Mouse (Mus musculus): ENCODE data around the gene Dcx.

Gene Dcx

DNA sequence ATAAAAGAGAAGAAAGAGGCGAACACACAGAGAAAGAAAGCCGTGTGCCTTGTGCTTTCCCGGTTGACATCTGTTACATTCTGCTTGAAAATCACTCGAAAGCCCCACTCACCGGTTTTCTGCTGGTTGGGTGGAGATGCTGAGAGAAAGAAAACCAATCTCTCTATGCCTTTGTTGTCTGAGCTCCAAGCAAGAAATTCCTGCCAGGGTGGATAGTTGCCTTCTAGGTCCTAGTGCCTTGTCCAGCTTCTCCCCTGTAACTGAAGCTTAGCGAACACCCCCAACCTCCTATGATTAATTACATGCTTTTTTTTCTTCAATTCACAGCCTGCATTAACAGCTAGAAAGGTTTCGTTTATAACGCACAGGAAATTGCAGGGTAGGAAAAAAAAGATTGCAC, at the start of gene Dcx:
Gene Dcx, minus strand, starts transcription at position 354 of the 400 bp plus-strand sequence.
- DNase-seq (ENCODE audit: low spot score in 2 of 2): no peak

- no peak for DNase-seq (ENCODE audit: low spot score in 2 of 2)
These were observed 33.1 kb upstream of the Dcx start for GRCm38 (mm10) chrX:143966249-143966648.

DNA sequence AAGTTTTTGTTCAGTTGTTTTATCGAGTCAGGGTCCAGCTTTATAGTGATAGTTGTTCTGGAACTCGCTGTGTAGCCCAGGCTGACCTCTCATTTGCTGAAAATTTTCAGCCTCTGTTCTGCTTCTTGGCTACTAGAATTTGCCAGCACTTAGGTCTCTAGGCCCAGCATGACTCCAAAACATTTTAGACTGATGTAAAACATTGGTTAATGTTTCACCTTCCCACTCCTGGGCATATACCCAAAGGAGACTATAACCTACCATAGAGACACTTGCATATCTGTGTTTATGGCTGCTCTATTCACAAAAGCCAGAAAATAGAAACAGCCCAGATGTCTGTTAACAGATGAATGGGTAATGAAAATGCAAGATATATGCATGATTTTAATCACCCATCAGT, 560 bp upstream of the Dcx start:
- DNase-seq (ENCODE audit: low spot score in 2 of 2): no peak

DNA sequence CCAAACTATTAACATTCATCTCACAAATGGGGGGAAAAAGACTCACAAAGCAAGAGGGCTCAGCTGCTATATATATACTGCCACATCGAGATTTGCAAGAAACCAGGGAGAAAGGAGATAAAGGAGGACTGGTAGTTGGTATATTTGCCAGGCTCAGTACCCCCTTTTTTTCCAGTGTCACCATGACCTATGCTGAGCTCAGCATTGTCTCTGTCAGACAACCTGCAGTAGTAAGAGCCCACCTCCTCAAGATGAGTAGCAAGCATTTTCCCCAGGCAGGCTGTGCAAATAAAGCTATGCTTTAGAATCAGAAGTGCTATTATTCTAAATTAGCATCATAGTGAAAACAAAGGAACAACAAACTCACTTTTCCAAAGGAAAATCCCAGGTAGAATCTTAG, 581 bp downstream of the Dcx start:
- no peak for DNase-seq (ENCODE audit: low spot score in 2 of 2)

DNA sequence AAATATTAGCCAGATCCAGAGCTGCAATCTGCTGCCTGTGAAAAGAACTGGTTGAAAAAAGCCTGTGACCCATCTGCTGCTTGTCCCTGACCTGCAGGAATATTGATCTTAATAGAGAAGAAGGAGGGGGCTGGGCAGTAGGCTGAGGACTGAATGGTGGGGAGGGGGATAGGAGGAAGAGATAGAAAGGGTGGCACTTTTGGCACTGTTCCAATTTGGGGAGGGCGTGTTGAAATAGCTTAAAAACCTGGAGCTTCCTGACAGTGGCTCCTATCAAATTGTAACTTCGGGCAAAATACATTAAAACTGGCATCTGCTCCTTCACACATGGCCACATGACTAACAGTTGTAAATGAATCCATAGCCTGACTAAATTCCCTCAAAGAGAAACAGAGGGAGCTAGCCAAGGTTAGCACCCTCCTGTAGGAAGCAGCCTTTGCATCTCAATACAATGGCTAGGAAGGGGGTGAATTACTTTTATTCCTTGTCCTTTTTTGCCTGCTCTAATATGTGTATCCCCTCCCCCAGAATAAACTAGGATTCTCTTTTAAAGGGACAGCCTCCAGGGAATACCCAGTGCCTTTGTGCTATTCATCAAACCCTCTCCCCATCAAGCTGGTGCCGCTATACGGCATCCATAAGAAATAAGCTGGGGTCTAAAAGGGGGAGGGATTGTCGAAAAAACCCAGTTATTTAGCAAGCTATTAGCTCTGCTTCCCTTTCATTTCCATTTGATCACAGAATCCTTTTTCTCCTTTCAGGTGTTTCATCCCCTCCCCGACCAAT, 1.5 kb downstream of the Dcx start:
- no peak for DNase-seq (ENCODE audit: low spot score in 2 of 2)

DNA sequence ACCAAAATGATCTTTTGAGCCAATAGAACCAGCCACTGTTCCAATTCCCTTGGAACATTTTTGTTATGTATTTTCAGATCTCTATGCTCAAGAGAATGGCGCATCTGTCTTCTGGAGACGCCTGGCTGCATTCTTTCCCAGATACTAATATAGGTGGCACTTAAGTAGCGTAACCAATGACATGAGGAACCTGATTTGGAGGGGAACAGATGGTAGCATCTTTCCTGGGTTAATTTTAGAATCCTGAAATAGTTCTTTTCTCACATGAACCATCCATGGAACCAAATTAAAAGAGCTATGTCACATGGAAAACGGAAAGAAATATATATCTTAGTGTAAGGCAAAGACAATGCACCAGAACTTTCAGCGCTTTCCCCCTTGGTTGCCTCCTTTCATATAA, 11.0 kb downstream of the Dcx start:
- DNase-seq (ENCODE audit: low spot score in 2 of 2): no peak

- no peak for DNase-seq (ENCODE audit: low spot score in 2 of 2)
These were observed 26.2 kb downstream of the Dcx start for GRCm38 (mm10) chrX:143906699-143907471.

DNA sequence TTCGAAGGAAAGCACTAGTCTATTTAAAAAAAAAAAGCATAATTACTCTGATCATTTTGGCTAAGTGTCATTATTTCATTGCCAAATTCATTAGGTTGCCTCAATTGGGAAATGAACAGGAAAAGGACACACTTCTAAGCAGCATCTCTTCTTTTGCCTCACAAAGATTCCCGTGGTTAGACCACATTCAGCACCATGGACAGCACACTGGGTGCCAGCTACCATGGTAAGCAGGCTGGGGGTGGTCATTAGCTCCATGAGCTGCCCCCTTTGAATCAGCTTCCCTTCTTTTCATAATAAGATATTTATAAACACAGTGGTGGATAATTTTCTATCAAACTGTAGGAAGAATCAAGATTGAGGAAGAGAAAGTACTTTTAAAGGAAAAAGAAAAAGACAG, 28.4 kb downstream of the Dcx start:
- DNase-seq (ENCODE audit: low spot score in 2 of 2): no peak

DNA sequence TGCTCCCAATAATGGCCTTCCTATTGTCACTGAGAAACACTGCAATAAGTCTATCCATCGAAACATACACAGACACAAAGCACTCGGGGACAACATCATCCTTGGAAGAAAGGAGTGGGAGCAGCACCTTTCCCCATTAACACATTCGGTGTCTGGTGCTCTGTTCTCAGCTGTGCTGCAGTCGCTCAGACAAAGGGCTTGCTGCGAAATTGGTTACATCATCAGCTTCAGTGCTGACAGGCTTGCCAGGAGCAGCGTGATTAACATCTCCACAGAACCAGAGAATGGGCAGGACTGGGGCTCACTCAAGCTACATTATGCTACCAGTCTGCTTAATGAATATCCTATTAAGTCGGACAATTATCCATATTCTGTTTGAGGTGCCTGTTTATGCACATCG, 30.8 kb downstream of the Dcx start:
- DNase-seq (ENCODE audit: low spot score in 2 of 2): no peak

DNA sequence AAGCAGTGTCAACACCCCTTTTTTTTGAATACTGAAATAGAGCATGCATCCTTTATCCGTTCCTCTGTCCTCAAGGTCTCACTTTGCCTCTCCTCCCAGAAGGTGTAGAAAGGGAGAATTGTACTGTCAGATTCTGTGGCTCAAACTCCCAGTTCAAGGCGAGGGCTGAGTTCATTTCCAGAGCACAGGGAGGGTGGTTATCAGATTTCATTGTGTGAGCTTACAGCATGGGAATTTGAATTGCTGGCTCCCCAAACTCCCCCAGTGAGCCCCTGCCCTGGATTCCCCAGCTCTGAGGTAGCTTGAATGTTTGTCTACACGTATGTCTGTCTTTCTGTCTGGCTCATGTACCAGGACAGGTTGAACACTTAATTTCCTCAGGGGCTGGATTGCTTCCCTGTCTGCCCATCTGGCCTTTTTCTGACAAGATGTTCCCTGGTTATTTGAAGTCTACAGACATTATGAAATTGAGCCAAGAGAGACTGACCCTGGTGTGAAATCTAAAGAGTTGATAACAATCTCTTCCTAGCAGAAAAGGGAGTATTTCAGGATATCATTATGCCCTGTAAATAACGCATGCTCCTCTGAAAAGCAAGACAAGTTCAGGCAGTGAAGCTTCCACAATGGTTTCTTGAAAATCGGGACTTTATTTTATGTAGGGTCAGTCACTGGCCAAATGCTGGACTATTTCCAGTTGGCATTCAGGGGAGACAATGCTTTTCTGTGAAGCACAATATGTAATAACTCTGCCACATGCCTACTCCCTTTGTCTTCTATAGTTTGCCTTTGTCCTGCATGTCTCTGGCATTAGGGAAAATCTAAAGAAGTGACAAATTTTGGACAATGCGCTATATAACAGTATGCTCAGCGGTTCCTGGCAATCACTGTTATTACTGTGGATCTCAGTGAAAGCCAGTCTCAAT, 35.5 kb downstream of the Dcx start:
- DNase-seq (ENCODE audit: low spot score in 2 of 2): no peak

DNA sequence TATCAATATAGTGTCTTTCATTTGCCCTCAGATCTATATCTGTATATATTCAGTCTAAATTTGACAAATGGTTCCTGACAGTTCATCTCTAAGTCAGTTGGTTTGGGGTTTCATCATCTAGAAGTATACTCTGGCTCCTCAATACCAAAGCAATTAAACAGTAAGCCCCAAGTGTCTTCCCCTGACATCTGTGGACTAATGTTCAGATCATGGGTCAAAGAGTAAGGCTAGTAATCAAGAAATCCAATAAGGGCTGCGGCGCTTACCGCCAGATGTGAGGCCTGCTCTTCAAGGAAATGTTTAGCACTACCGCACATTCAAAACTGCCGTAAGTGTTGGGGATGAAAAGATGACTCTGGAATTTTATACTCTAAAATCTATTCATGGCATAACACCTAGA, 36.2 kb downstream of the Dcx start:
- DNase-seq (ENCODE audit: low spot score in 2 of 2): no peak

- no peak for DNase-seq (ENCODE audit: low spot score in 2 of 2)
These were observed 39.9 kb downstream of the Dcx start for GRCm38 (mm10) chrX:143893180-143893579.

- no peak for DNase-seq (ENCODE audit: low spot score in 2 of 2)
These were observed 47.3 kb downstream of the Dcx start for GRCm38 (mm10) chrX:143885765-143886164.

DNA sequence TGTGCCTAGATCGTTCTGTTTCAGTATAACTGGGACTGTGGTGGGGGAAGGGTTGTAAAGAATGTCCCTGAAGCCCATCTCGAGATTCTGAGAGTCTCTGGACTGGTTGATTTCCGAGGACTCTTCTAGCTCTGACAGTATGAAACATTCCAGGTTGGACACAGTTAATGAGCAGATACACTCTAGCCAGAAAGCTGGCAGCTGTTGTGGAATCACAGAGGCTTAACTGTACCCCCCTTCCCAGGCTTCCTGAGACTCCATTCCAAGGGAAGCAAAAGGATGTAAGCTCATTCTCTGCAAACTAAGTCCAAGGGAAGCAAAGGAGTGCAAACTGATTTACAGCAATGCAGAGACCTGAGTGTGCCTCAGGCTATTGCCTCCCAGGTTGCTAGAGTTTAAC, 48.2 kb downstream of the Dcx start:
- DNase-seq (ENCODE audit: low spot score in 2 of 2): no peak

- DNase-seq (ENCODE audit: low spot score in 2 of 2): no peak
These were observed 48.8 kb downstream of the Dcx start for GRCm38 (mm10) chrX:143884299-143884698.

DNA sequence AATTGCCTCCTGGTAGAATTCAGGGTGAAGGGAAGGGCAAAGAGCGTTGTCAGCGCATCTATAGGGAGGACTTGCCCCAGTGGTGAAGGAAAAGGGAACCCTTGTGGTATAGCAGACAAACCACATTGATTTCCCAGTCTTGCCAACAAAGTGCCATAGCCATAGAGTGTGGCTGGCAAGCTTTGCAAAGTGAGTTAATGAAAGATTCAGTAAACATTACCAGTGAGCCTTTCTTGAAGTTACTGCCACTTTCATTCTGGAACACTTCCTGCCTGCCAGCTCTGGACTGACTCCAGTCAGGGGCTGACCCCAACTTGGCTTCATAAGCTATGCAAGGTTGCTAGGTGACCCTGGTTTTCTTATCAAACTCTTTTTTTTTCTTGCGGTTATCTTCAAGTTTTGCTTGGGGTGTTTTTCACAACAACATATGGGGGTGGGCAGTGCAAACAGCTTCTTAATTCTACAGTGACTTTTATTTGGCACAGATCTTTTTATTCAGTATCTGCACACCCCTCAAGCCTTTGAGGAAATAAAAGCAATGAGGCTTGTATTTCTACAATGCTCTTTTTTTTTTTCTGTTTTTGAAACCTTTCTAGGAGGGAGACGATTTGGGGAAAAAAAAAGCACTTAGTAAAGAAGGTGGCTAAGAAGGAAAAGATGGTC, 51.2 kb downstream of the Dcx start:
- DNase-seq (ENCODE audit: low spot score in 2 of 2): no peak

DNA sequence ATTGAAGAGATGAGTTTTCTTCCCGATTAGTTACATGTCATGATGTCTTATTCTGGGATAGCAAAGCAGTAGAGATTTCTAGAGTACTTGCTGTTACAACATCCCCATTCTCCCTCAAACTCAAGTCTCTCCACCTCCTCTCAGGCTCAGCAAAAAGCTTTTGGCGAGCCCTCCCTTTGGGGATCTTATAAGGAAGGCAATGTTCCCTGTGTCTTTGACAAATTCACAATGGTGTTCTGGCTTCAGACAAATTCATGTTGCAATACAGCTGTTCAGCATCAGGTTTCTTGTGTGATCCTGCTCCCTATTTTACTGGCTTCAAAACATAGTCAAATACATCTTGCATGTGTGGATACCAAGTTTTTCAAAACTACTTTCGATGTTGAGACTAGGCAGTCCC, 53.5 kb downstream of the Dcx start:
- DNase-seq (ENCODE audit: low spot score in 2 of 2): no peak

DNA sequence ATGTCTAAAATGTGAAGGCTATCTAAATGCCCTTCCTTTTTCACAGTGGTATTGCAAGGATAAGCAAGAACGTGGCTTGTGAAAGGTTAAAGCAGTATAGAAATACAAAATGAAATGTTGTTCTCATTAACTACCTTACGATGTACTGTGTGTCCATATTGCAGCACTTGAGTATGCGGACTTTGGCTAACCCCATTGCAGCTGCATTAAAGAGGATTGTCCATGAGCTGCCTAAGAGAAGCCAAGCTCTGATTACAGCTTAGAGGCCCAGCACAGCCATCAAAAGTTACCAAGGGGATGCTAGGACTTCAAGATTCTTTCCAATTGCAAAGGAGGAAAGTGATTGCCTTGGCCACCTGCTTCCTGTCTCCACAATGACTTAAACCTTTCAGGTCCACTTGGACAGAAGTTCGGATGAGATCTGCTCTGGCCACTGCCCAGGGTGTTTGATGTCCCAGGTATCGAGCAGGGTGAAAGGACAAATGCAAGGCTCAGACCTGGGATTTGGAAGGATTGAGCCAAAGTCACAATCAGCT, 65.9 kb downstream of the Dcx start:
- DNase-seq (ENCODE audit: low spot score in 2 of 2): no peak

- no peak for DNase-seq (ENCODE audit: low spot score in 2 of 2)
These were observed 81.8 kb downstream of the Dcx start for GRCm38 (mm10) chrX:143851351-143851750.

- DNase-seq (ENCODE audit: low spot score in 2 of 2): no peak
These were observed 83.1 kb downstream of the Dcx start for GRCm38 (mm10) chrX:143849969-143850368.

- no peak for DNase-seq (ENCODE audit: low spot score in 2 of 2)
These were observed 86.5 kb downstream of the Dcx start for GRCm38 (mm10) chrX:143846637-143847036.

Measured in spleen, postnatal 10 days (tissue).